Mouse (Mus musculus): ENCODE measurements around the gene Adra2c.

DNA sequence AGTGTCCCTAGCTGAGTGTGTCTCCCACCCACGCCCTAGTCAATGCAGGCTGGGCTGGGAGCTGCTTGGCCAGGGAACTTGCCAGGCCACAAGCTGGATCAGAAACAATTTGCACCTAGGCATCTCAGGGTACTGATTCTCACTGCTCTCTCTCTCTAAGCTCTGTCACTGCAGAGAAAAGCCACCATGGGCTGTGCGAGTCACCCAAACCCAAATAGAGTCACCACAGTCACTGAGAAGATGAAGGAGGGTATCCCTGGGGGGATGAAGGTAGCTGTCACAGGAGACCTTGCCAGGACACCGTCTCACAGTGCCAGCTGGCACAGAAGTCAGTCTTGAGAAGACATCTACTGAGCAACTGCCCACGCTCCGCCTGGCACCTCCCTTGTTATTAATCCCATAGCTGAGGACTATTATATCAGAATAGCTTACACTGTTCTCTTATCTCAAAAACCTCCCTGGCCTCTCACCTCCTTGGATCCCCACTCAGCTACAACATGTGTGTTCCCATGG, 33.7 kb downstream of the Adra2c start:
- TF ChIP-seq CTCF (IDR thresholded peaks at IDR 0.05; ENCODE audit: insufficient read depth, low read length) (no peak), POLR2A (IDR thresholded peaks at IDR 0.05; ENCODE audit: borderline replicate concordance, extremely low read depth, low read depth, low read length) (no peak)
